Mouse (Mus musculus) bone marrow macrophage, adult 2 months (primary cell): Measurements from ENCODE around the gene Msrb3. TPM values are rescaled to one million over a fixed set of nuclear protein-coding genes. Genes with fewer than 3 reads are reported as not detected.

ENCODE experiments used
- H3K27ac ChIP-seq: 2 replicates; pipeline ENCODE4 v1.5.1; 2012; ENCODE audit warnings: low read depth, low read length; ENCODE audit not compliant: insufficient read depth
- H3K4me1 ChIP-seq: 2 replicates; pipeline ENCODE4 v1.6.1; 2012; ENCODE audit warnings: low read length; ENCODE audit not compliant: control insufficient read depth, insufficient read depth
- H3K4me3 ChIP-seq: 2 replicates; pipeline ENCODE4 v1.5.1; 2012; ENCODE audit warnings: mild to moderate bottlenecking, low read length, moderate library complexity; ENCODE audit not compliant: insufficient read depth
- CTCF ChIP-seq: IDR thresholded peaks from 2 replicates; pipeline ENCODE4 v1.5.1; 2012; ENCODE audit warnings: low read depth, mild to moderate bottlenecking, low read length, moderate library complexity
- POLR2A ChIP-seq: IDR thresholded peaks from 2 replicates; pipeline ENCODE4 v1.6.1; 2012; ENCODE audit warnings: mild to moderate bottlenecking, low read depth, low read length, borderline replicate concordance
- polyA plus RNA-seq: library from polyadenylated mRNA; stranded (reverse); fragments of >200 nt; gene quantifications from 2 replicates; pipeline ENCODE4 v1.2.4, GENCODE M21; 2012; ENCODE audit not compliant: missing spikeins, insufficient read depth, insufficient read length

The Msrb3 gene
- polyA plus RNA-seq, 1 experiment, result 0.52 TPM

GRCm38 (mm10) chr10:120735722-120736507, 163.0 kb downstream of the Msrb3 start:
- TF ChIP-seq CTCF (no peak), POLR2A (no peak)
- no peak overlapping the region for H3K27ac ChIP-seq
- H3K4me3 ChIP-seq, result no peak overlapping the region
- no peaks in the 10 kb centered on the region for H3K4me1 ChIP-seq

GRCm38 (mm10) chr10:120734364-120734763, 164.5 kb downstream of the Msrb3 start:
- Histone ChIP-seq H3K4me1 (no peaks in the 10 kb centered on the region), H3K27ac (no peak overlapping the region), H3K4me3 (no peak overlapping the region)
- TF ChIP-seq POLR2A, result no peak
- TF ChIP-seq CTCF, result no peak

Other genes with a start within 250 kb of the Msrb3 start
- gene Lemd3, start 80.2 kb upstream of the Msrb3 start, polyA plus RNA-seq, result 10.8 and 11.0 TPM in 2 replicates
- not detected in 2 replicates for gene Wif1, start 134.9 kb upstream of the Msrb3 start, polyA plus RNA-seq